Mouse (Mus musculus) hindbrain, postnatal 0 days (tissue): ENCODE data around the gene Nap1l5. TPM values are rescaled to one million over a fixed set of nuclear protein-coding genes. Genes with fewer than 3 reads are reported as not detected.

Experiments used
- ATAC-seq: fragments of 200-750 bp; cut with Nextera tagmentation; 2 replicates; pipeline ENCODE4 v1.8.0; 2017; ENCODE audit warnings: mild to moderate bottlenecking, moderate TSS enrichment, moderate library complexity
- DNase-seq: peaks from one replicate; pipeline ENCODE4 v3.0.0-alpha.2; 2015; ENCODE audit warnings: low spot score
- H3K27ac ChIP-seq: fragments of 300-500 bp; sonication (generic); 2 replicates; pipeline ENCODE4 v1.5.1; 2014; ENCODE audit warnings: mild to moderate bottlenecking
- H3K27me3 ChIP-seq: fragments of 300-500 bp; sonication (generic); 2 replicates; pipeline ENCODE4 v1.6.1; 2014; ENCODE audit warnings: low read length, mixed read lengths; ENCODE audit not compliant: insufficient read depth
- H3K36me3 ChIP-seq: fragments of 300-500 bp; sonication (generic); 2 replicates; pipeline ENCODE4 v1.6.1; 2014; ENCODE audit warnings: low read length, mixed read lengths; ENCODE audit not compliant: insufficient read depth
- H3K4me1 ChIP-seq: fragments of 300-500 bp; sonication (generic); 2 replicates; pipeline ENCODE4 v1.6.1; 2014; ENCODE audit warnings: antibody characterized with exemption, low read length, mixed read lengths; ENCODE audit not compliant: insufficient read depth
- H3K4me2 ChIP-seq: fragments of 300-500 bp; sonication (generic); 2 replicates; pipeline ENCODE4 v1.6.1; 2014; ENCODE audit warnings: low read depth, mild to moderate bottlenecking, low read length, moderate library complexity, mixed read lengths
- H3K4me3 ChIP-seq: fragments of 300-500 bp; sonication (generic); 2 replicates; pipeline ENCODE4 v1.5.1; 2014; ENCODE audit warnings: low read length
- H3K9ac ChIP-seq: fragments of 300-500 bp; sonication (generic); replicated peaks from 2 replicates; pipeline ENCODE4 v1.6.1; 2014; ENCODE audit warnings: mild to moderate bottlenecking, low read length, moderate library complexity, mixed read lengths
- H3K9me3 ChIP-seq: fragments of 300-500 bp; sonication (generic); 2 replicates; pipeline ENCODE4 v1.6.1; 2016; ENCODE audit warnings: low read length, mixed read lengths
- CTCF ChIP-seq: IDR thresholded peaks from 2 replicates; pipeline ENCODE4 v1.5.1; 2016; ENCODE audit warnings: antibody characterized with exemption, control low read depth, low read depth
- WGBS: fragments of 180-500 bp; shearing (Covaris S2); extraction: QIAGEN DNeasy Blood & Tissue Kit; methylation state at CpG from one replicate; pipeline ENCODE4 v1.1.7; 2014; 5-methylcytosine and 5-hydroxymethylcytosine counted together
- polyA plus RNA-seq: library from polyadenylated mRNA; unstranded; fragments of >200 nt; fragmentation: Nextera tagmentation; extraction: Ambion mirVana; gene quantifications from 2 replicates; pipeline ENCODE4 v1.2.1, GENCODE M21; 2015
- total RNA-seq: library from RNA; depleted of rRNA; stranded (reverse); fragments of >200 nt; gene quantifications from 2 replicates; pipeline ENCODE4 v1.2.3, GENCODE M21; 2014

Nap1l5 gene
- total and polyA plus RNA-seq, 2 experiments from 2014 or later, result 169 to 670 TPM

DNA sequence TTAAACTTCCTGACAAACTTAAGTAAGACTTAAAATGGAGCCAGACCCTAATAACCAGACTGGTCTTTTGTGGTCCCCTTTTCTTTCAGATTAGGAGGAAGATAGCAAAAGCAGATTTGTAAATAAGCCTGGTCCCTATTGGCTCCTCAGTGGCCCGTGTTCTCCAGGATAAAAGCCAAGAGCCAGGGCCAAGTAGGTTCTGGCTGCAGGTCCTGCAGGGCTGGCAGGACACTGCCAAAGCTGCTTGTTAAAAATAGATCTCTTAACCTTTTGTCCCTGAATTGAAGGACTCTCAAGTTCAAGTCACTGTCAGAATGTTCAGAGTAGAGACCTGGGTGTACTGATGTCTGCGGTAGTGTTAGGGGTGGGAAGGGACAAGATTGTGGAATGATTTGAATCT is 21.0 kb upstream of the Nap1l5 start:
- WGBS, result 46% methylated on average over 2 of the region's 2 CpGs

DNA sequence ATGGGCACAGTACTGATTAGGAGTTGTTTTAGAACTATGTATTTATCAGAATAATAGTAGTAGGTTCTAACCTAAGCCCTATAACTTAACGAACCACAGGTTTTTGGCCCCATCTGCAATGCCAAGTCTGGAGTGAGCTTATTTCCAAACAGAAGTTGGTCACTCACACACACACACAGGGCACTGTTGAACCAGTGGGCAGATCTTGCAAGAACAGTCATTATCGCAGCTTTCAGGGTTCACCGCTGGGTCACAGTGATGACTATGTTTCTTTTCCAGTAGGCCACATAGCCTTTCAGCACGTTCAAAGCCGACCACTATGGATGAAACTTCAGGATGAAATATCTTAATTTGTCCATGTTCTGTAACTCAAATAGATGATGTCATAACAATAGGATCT is 15.6 kb upstream of the Nap1l5 start:
- no peak overlapping the region for H3K4me3 ChIP-seq
- ATAC-seq, result no peak
- H3K4me2 ChIP-seq, result no peak overlapping the region
- H3K27ac ChIP-seq, result no peak overlapping the region
- no peak overlapping the region for H3K9ac ChIP-seq
- H3K27me3 ChIP-seq, result no peaks in the 10 kb centered on the region
- DNase-seq, result no peak
- no peaks in the 10 kb centered on the region for H3K4me1 ChIP-seq
- H3K9me3 ChIP-seq, result no peaks in the 10 kb centered on the region
- no peaks in the 10 kb centered on the region; the same call in 1 of the 2 replicates for H3K36me3 ChIP-seq
- WGBS, result 88% methylated on average over 5 of the region's 5 CpGs
- TF ChIP-seq CTCF, result no peak

More for the DNA sequence above, 21.0 kb upstream of the Nap1l5 start:
- H3K27me3 ChIP-seq, result no peaks in the 10 kb centered on the region
- H3K4me3 ChIP-seq, result no peak overlapping the region
- no peaks in the 10 kb centered on the region for H3K36me3 ChIP-seq
- DNase-seq (peak; percentile 36), ATAC-seq (0 out of 2 replicates have a peak, but pooled peaks have one; percentile 50)
- H3K9ac ChIP-seq, result no peak overlapping the region
- no peak overlapping the region for H3K27ac ChIP-seq
- no peak overlapping the region for H3K4me2 ChIP-seq
- H3K4me1 ChIP-seq, result peaks cover 4% of the 10 kb centered on the region
- no peaks in the 10 kb centered on the region for H3K9me3 ChIP-seq
- TF ChIP-seq CTCF, result no peak

DNA sequence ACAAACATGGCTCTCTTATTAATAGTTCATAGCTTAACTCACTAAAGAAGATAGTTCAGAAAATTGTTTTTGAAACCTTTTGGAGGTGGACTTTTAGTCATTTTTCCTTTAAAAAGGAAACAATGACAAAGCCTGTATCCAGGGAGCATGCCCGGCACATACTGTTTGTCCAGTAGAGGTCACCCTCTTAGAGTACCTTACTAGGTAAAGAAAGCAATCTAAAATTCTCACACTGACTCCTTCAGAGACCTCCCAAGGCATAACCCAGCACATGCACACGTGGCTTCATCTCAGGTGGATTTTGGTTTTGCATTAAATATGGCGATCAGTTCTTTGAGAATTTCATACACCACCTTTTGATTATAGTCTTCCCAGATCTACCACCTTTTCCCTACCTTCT is 14.7 kb upstream of the Nap1l5 start:
- Histone ChIP-seq H3K4me1 (no peaks in the 10 kb centered on the region), H3K36me3 (no peaks in the 10 kb centered on the region; the same call in 1 of the 2 replicates), H3K9me3 (no peaks in the 10 kb centered on the region), H3K4me2 (no peak overlapping the region), H3K27me3 (no peaks in the 10 kb centered on the region), H3K27ac (no peak overlapping the region), H3K4me3 (no peak overlapping the region), H3K9ac (no peak overlapping the region)
- peak; percentile 38 for DNase-seq
- 0 out of 2 replicates have a peak, but pooled peaks have one; percentile 72 for ATAC-seq
- peak; percentile 55 for TF ChIP-seq CTCF
- 52% methylated on average over 3 of the region's 3 CpGs for WGBS

DNA sequence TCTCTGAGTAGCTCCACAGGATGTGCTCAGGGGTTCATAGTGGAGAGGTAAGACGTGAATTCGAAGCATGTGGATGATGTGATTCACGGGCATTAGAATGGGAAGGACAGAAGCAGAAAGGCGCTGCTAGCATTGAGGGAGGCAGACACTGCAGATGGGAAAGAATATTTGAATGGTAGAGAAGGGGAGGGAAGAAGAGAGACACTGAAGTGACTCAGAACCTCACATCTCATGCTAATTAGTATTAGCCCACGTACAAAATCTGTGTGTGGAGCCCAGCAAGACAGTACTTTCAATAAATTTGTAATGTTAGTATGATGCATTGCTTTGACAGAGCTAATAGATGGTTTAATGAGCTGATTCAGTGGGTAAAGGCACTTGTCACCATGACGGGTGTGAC is 13.9 kb upstream of the Nap1l5 start:
- no peak overlapping the region for H3K27ac ChIP-seq
- no peak overlapping the region for H3K4me3 ChIP-seq
- no peak for DNase-seq
- no peak for TF ChIP-seq CTCF
- no peaks in the 10 kb centered on the region for H3K27me3 ChIP-seq
- ATAC-seq, result no peak
- WGBS, result 85% methylated on average over 6 of the region's 6 CpGs
- H3K4me1 ChIP-seq, result no peaks in the 10 kb centered on the region
- H3K9ac ChIP-seq, result no peak overlapping the region
- no peak overlapping the region for H3K4me2 ChIP-seq
- no peaks in the 10 kb centered on the region for H3K9me3 ChIP-seq
- H3K36me3 ChIP-seq, result no peaks in the 10 kb centered on the region; the same call in 1 of the 2 replicates

DNA sequence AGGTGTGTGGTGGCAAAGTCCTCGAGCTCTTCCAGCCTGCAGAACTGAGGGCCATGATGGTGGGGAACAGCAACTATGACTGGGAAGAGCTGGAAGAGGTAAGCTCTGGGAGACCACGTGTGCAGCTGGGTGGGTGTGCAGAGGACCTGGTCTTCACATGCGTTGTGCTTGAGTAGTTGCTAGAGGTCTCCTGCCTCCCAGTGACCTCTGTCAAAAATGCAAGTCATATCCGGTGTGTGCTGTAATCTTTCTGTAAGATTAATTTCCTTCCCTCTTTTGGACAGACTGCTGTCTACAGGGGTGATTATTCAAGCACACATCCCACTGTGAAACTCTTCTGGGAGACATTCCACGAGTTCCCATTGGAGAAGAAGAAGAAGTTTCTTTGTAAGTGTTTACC is 9.6 kb upstream of the Nap1l5 start:
- Histone ChIP-seq H3K9me3 (no peaks in the 10 kb centered on the region), H3K27me3 (no peaks in the 10 kb centered on the region), H3K36me3 (no peaks in the 10 kb centered on the region; the same call in 1 of the 2 replicates), H3K4me3 (no peak overlapping the region), H3K4me1 (no peaks in the 10 kb centered on the region), H3K4me2 (no peak overlapping the region), H3K9ac (no peak overlapping the region), H3K27ac (no peak overlapping the region)
- no peak for DNase-seq
- no peak for ATAC-seq
- no peak for TF ChIP-seq CTCF
- WGBS, result 85% methylated on average over 5 of the region's 5 CpGs

DNA sequence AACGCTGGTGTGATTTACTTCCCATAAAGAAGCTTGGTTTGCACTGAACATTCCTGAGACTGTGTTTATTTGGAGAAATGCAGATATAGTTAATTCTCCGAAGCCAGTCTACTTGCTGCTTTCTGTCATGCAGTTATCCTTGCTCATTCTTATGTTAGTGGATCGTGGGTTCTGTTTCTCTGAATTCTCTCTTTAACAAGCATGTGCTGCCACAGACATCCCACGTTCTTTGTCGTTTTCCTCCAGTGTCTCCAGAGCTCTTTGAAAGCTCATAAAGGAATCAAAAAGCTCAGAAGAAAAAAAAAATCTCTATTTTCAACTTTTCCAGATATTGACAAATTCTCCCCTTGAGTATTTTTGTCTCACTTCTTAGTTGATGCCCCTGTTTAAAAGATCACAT is 7.1 kb upstream of the Nap1l5 start:
- Histone ChIP-seq H3K36me3 (no peaks in the 10 kb centered on the region; the same call in 1 of the 2 replicates), H3K9me3 (no peaks in the 10 kb centered on the region)

DNA sequence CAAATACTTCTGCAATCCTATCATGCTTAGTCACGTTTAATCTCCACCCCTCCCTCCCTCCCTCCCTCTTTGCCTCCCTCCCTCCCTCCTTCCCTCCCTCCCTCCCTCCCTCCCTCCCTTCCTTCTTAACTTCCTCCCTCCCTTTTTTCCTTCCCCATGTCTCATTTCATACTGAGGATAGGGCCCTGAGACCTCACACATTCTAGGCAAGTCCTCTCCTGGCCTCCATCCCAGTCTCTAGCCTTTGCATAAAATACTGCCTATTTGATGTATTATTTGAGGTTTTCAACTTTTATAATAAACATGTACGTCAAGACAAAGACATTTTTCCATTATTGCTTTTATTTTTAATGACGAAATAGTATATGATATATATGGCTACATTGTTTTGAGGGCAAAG is 6.7 kb upstream of the Nap1l5 start:
- WGBS, result 79% methylated on average over 3 of the region's 3 CpGs
- TF ChIP-seq CTCF, result no peak
- DNase-seq, result no peak

More for the DNA sequence above, 7.1 kb upstream of the Nap1l5 start:
- Histone ChIP-seq H3K4me2 (no peak overlapping the region), H3K4me3 (no peak overlapping the region), H3K27me3 (no peaks in the 10 kb centered on the region), H3K27ac (no peak overlapping the region), H3K9ac (no peak overlapping the region), H3K4me1 (no peaks in the 10 kb centered on the region)
- TF ChIP-seq CTCF, result no peak
- 67% methylated on average over 5 of the region's 5 CpGs for WGBS
- DNase-seq (no peak), ATAC-seq (no peak)

More for the DNA sequence above, 6.7 kb upstream of the Nap1l5 start:
- no peaks in the 10 kb centered on the region for H3K4me1 ChIP-seq
- no peak overlapping the region for H3K4me3 ChIP-seq
- no peaks in the 10 kb centered on the region for H3K9me3 ChIP-seq
- H3K27me3 ChIP-seq, result no peaks in the 10 kb centered on the region
- H3K9ac ChIP-seq, result no peak overlapping the region
- ATAC-seq, result no peak
- no peak overlapping the region for H3K27ac ChIP-seq
- no peaks in the 10 kb centered on the region for H3K36me3 ChIP-seq
- H3K4me2 ChIP-seq, result no peak overlapping the region
